Mouse (Mus musculus) MEL (cell line): ENCODE data around the gene Gm20388.

Source experiments
- CTCF ChIP-seq, 3 experiments: IDR thresholded peaks in 2 of 3; conservative IDR thresholded peaks in 1 of 3; 2 replicates each; pipeline ENCODE4 v1.5.1; 2011 to 2012; ENCODE audit warnings: low read length in 3 of 3, low read depth in 2 of 3, mild to moderate bottlenecking in 2 of 3, improper control_type of control experiment in 1 of 3, inconsistent platforms in 1 of 3, mixed read lengths in 1 of 3, moderate library complexity in 1 of 3; ENCODE audit not compliant: control insufficient read depth in 1 of 3, insufficient read depth in 1 of 3, poor library complexity in 1 of 3, severe bottlenecking in 1 of 3
- ELF1 ChIP-seq: IDR thresholded peaks from 2 replicates; pipeline ENCODE4 v1.6.1; 2014; ENCODE audit warnings: low read depth, mild to moderate bottlenecking, inconsistent platforms, low read length, improper control_type of control experiment, moderate library complexity
- MAX ChIP-seq: IDR thresholded peaks from 2 replicates; pipeline ENCODE4 v1.6.1; 2011; ENCODE audit warnings: low read length, improper control_type of control experiment
- TAL1 ChIP-seq: IDR thresholded peaks from 2 replicates; pipeline ENCODE4 v1.6.1; 2012; ENCODE audit warnings: mild to moderate bottlenecking, inconsistent platforms, low read length, moderate library complexity, mixed read lengths
- USF1 ChIP-seq: IDR thresholded peaks from 2 replicates; pipeline ENCODE4 v1.6.1; 2014; ENCODE audit warnings: low read depth, mild to moderate bottlenecking, inconsistent platforms, low read length, improper control_type of control experiment, moderate library complexity
- USF2 ChIP-seq, 2 experiments: IDR thresholded peaks; 2 replicates each; pipeline ENCODE4 v1.6.1; 2011 to 2012; ENCODE audit warnings: improper control_type of control experiment in 2 of 2, low read length in 2 of 2, borderline replicate concordance in 1 of 2, inconsistent platforms in 1 of 2, low read depth in 1 of 2, mild to moderate bottlenecking in 1 of 2; ENCODE audit not compliant: insufficient read depth in 1 of 2

GRCm38 (mm10) chr8:120341124-120341523 lies 430.5 kb downstream of the Gm20388 start:
- TF ChIP-seq USF1 (no peak), TAL1 (no peak), CTCF (IDR thresholded peaks at IDR 0.05 in 2 of 3, conservative IDR thresholded peaks at IDR 0.05 in 1 of 3; ENCODE audit: control insufficient read depth in 1 of 3, insufficient read depth in 1 of 3, low read depth in 2 of 3, low read length in 3 of 3, poor library complexity in 1 of 3, severe bottlenecking in 1 of 3) (no peak), ELF1 (no peak), MAX (no peak), USF2 (IDR thresholded peaks at IDR 0.05; ENCODE audit: borderline replicate concordance in 1 of 2, insufficient read depth in 1 of 2, low read depth in 1 of 2, low read length in 2 of 2) (no peak)
